Mouse (Mus musculus) urinary bladder, postnatal 14 days (tissue): ENCODE measurements around the gene Armh2.

Source experiments
- DNase-seq: peaks from one replicate; pipeline ENCODE4 v3.0.0; 2021; ENCODE audit warnings: low spot score

The Armh2 gene

GRCm38 (mm10) chr13:24741028-24741427 is at the start of gene Armh2:
Gene Armh2 (plus strand): TSS chr13:24741232.
- no peak for DNase-seq

GRCm38 (mm10) chr13:24693312-24693711 is 47.7 kb upstream of the Armh2 start:
- DNase-seq = no peak

GRCm38 (mm10) chr13:24698746-24699145 is 42.3 kb upstream of the Armh2 start:
- no peak for DNase-seq

- no peak for DNase-seq
Measured at GRCm38 (mm10) chr13:24702128-24702527, 38.9 kb upstream of the Armh2 start.

GRCm38 (mm10) chr13:24709656-24710396 is 31.2 kb upstream of the Armh2 start:
- DNase-seq = no peak

GRCm38 (mm10) chr13:24710968-24711367 is 30.1 kb upstream of the Armh2 start:
- DNase-seq = no peak

- DNase-seq = no peak
Measured at GRCm38 (mm10) chr13:24712581-24713130, 28.4 kb upstream of the Armh2 start.

- DNase-seq = peak; percentile 91
Measured at GRCm38 (mm10) chr13:24713434-24714000, 27.5 kb upstream of the Armh2 start.

- DNase-seq = no peak
Measured at GRCm38 (mm10) chr13:24714360-24714885, 26.6 kb upstream of the Armh2 start.

- DNase-seq = no peak
Measured at GRCm38 (mm10) chr13:24715601-24716000, 25.4 kb upstream of the Armh2 start.

GRCm38 (mm10) chr13:24716441-24716840 is 24.6 kb upstream of the Armh2 start:
- no peak for DNase-seq

- DNase-seq = no peak
Measured at GRCm38 (mm10) chr13:24717677-24718076, 23.4 kb upstream of the Armh2 start.

GRCm38 (mm10) chr13:24721502-24721901 is 19.5 kb upstream of the Armh2 start:
- DNase-seq = no peak

- no peak for DNase-seq
Measured at GRCm38 (mm10) chr13:24723699-24724394, 17.2 kb upstream of the Armh2 start.

- no peak for DNase-seq
Measured at GRCm38 (mm10) chr13:24724395-24724759, 16.7 kb upstream of the Armh2 start.

- DNase-seq = no peak
Measured at GRCm38 (mm10) chr13:24729128-24729527, 11.9 kb upstream of the Armh2 start.

GRCm38 (mm10) chr13:24734502-24734901 is 6.5 kb upstream of the Armh2 start:
- no peak for DNase-seq

- no peak for DNase-seq
Measured at GRCm38 (mm10) chr13:24735608-24736131, 5.4 kb upstream of the Armh2 start.

GRCm38 (mm10) chr13:24747823-24748222 is 6.8 kb downstream of the Armh2 start:
- no peak for DNase-seq

GRCm38 (mm10) chr13:24750807-24751206 is 9.8 kb downstream of the Armh2 start:
- DNase-seq = no peak

GRCm38 (mm10) chr13:24751396-24751795 is 10.4 kb downstream of the Armh2 start:
- peak; percentile 12 for DNase-seq

GRCm38 (mm10) chr13:24756756-24757155 is 15.7 kb downstream of the Armh2 start:
- DNase-seq = no peak
